Mouse (Mus musculus) embryonic fibroblast, embryonic 13.5 days (primary cell): ENCODE results near the gene Popdc2.

ENCODE experiments used
- CTCF ChIP-seq: IDR thresholded peaks from 2 replicates; pipeline ENCODE4 v1.5.1; 2011; ENCODE audit warnings: mild to moderate bottlenecking, control low read depth, low read length, moderate library complexity, borderline replicate concordance; ENCODE audit not compliant: insufficient read depth
- POLR2A ChIP-seq: IDR thresholded peaks from 2 replicates; pipeline ENCODE4 v1.6.1; 2011; ENCODE audit warnings: low read depth, mild to moderate bottlenecking, control low read depth, low read length, moderate library complexity

DNA sequence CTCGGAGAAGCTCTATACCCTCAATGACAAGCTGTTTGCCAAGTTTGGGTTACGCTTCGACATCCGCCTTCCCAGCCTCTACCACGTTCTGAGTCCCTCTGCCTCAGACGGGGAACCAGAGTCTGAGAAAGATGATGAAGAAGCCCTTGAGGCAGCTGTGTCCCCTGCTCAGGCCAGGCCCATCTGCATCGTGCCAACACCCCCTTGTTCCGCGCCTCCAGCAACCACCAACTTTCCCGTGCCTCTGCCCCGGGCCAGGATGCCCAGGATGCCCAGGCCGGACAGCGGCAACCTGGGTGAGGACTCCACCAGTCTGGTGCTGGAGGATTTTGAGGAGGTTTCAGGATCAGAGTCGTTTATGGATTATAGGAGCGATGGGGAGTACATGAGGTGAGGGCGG, 11.9 kb downstream of the Popdc2 start:
- TF ChIP-seq POLR2A (no peak), CTCF (no peak)
